Mouse (Mus musculus) cerebellum, adult 11-12 months (tissue): ENCODE data around the gene Slc35g3.
"Not testable (repeated sequence)": the region's sequence is repeated elsewhere in the genome, so short reads cannot be mapped to it uniquely, and the experiment has no call there.

Experiments used
- DNase-seq: peaks from one replicate; pipeline ENCODE4 v3.0.0; 2022

The Slc35g3 gene

GRCm38 (mm10) chr11:69752686-69753085, 9.1 kb downstream of the Slc35g3 start:
- no peak for DNase-seq

- no peak for DNase-seq
These were observed 10.1 kb downstream of the Slc35g3 start for GRCm38 (mm10) chr11:69751635-69752034.

GRCm38 (mm10) chr11:69731408-69731807, 30.4 kb downstream of the Slc35g3 start:
- not testable (repeated sequence) for DNase-seq

GRCm38 (mm10) chr11:69729063-69729462, 32.7 kb downstream of the Slc35g3 start:
- DNase-seq: no peak

- no peak for DNase-seq
These were observed 35.8 kb downstream of the Slc35g3 start for GRCm38 (mm10) chr11:69725951-69726350.

- no peak for DNase-seq
These were observed 38.7 kb downstream of the Slc35g3 start for GRCm38 (mm10) chr11:69723074-69723473.

GRCm38 (mm10) chr11:69720852-69721251, 40.9 kb downstream of the Slc35g3 start:
- DNase-seq: no peak

- DNase-seq: no peak
These were observed 42.3 kb downstream of the Slc35g3 start for GRCm38 (mm10) chr11:69719423-69719822.

GRCm38 (mm10) chr11:69718661-69719060, 43.1 kb downstream of the Slc35g3 start:
- DNase-seq: no peak

GRCm38 (mm10) chr11:69716953-69717352, 44.8 kb downstream of the Slc35g3 start:
- DNase-seq: no peak

- DNase-seq: no peak
These were observed 45.8 kb downstream of the Slc35g3 start for GRCm38 (mm10) chr11:69715929-69716328.

- DNase-seq: no peak
These were observed 46.3 kb downstream of the Slc35g3 start for GRCm38 (mm10) chr11:69715482-69715881.

GRCm38 (mm10) chr11:69714636-69715329, 47.0 kb downstream of the Slc35g3 start:
- no peak for DNase-seq

- DNase-seq: no peak
These were observed 48.7 kb downstream of the Slc35g3 start for GRCm38 (mm10) chr11:69712954-69713672.

- no peak for DNase-seq
These were observed 50.7 kb downstream of the Slc35g3 start for GRCm38 (mm10) chr11:69711082-69711481.

- DNase-seq: no peak
These were observed 51.3 kb downstream of the Slc35g3 start for GRCm38 (mm10) chr11:69710470-69710869.
